Mouse (Mus musculus): ENCODE measurements around the gene Orm2. TPM values are rescaled to one million over a fixed set of nuclear protein-coding genes. Genes with fewer than 3 reads are reported as not detected.

The Orm2 gene
- polyA plus RNA-seq, 1 experiment from 2014 or later, result not detected

- H3K4me3 ChIP-seq (ENCODE audit: low read length), result no peak within 1 kb of the TSS
- no peaks in the 10 kb centered on the region for H3K27me3 ChIP-seq (ENCODE audit: control insufficient read depth, insufficient read depth, low read depth, low read length)
- H3K36me3 ChIP-seq (ENCODE audit: control insufficient read depth, insufficient read depth, low read length), result no peaks in the 10 kb centered on the region
- no peak within 1 kb of the TSS for H3K27ac ChIP-seq (ENCODE audit: low read length)
- H3K4me1 ChIP-seq (replicated peaks; ENCODE audit: control insufficient read depth, insufficient read depth, low read length), result no peaks in the 10 kb centered on the region
- no peak for ATAC-seq (ENCODE audit: low read depth)
- H3K9me3 ChIP-seq (ENCODE audit: control insufficient read depth, low read length), result no peaks in the 10 kb centered on the region
- no peak within 1 kb of the TSS for H3K9ac ChIP-seq (ENCODE audit: low read length)
- WGBS, result 74% methylated on average over 8 of the region's 8 CpGs
- H3K4me2 ChIP-seq (ENCODE audit: low read depth, low read length), result no peak within 1 kb of the TSS
These were observed 18.0 kb upstream of the Orm2 start, which contains the start of gene Orm1 for GRCm38 (mm10) chr4:63344295-63344694. TSS of gene Orm1 (plus strand) at chr4:63344560.

GRCm38 (mm10) chr4:63345261-63345660 lies 17.0 kb upstream of the Orm2 start:
- H3K4me2 ChIP-seq (ENCODE audit: low read depth, low read length), result no peak overlapping the region
- no peak overlapping the region for H3K27ac ChIP-seq (ENCODE audit: low read length)
- H3K4me1 ChIP-seq (replicated peaks; ENCODE audit: control insufficient read depth, insufficient read depth, low read length), result no peaks in the 10 kb centered on the region
- no peaks in the 10 kb centered on the region for H3K27me3 ChIP-seq (ENCODE audit: control insufficient read depth, insufficient read depth, low read depth, low read length)
- no peak overlapping the region for H3K4me3 ChIP-seq (ENCODE audit: low read length)
- no peaks in the 10 kb centered on the region for H3K9me3 ChIP-seq (ENCODE audit: control insufficient read depth, low read length)
- H3K36me3 ChIP-seq (ENCODE audit: control insufficient read depth, insufficient read depth, low read length), result no peaks in the 10 kb centered on the region
- ATAC-seq (ENCODE audit: low read depth), result peak; percentile 31; the same call in 1 of the 2 replicates
- H3K9ac ChIP-seq (ENCODE audit: low read length), result no peak overlapping the region

GRCm38 (mm10) chr4:63346659-63347058 lies 15.6 kb upstream of the Orm2 start:
- Histone ChIP-seq H3K4me1 (replicated peaks; ENCODE audit: control insufficient read depth, insufficient read depth, low read length) (no peaks in the 10 kb centered on the region), H3K4me3 (ENCODE audit: low read length) (no peak overlapping the region), H3K4me2 (ENCODE audit: low read depth, low read length) (no peak overlapping the region), H3K36me3 (ENCODE audit: control insufficient read depth, insufficient read depth, low read length) (no peaks in the 10 kb centered on the region), H3K27ac (ENCODE audit: low read length) (no peak overlapping the region), H3K9me3 (ENCODE audit: control insufficient read depth, low read length) (no peaks in the 10 kb centered on the region), H3K27me3 (ENCODE audit: control insufficient read depth, insufficient read depth, low read depth, low read length) (no peaks in the 10 kb centered on the region), H3K9ac (ENCODE audit: low read length) (no peak overlapping the region)
- no peak for ATAC-seq (ENCODE audit: low read depth)
- WGBS, result 81% methylated on average over 4 of the region's 4 CpGs

- no peaks in the 10 kb centered on the region for H3K36me3 ChIP-seq (ENCODE audit: control insufficient read depth, insufficient read depth, low read length)
- no peak overlapping the region for H3K9ac ChIP-seq (ENCODE audit: low read length)
- no peak overlapping the region for H3K4me2 ChIP-seq (ENCODE audit: low read depth, low read length)
- no peaks in the 10 kb centered on the region for H3K27me3 ChIP-seq (ENCODE audit: control insufficient read depth, insufficient read depth, low read depth, low read length)
- no peaks in the 10 kb centered on the region for H3K9me3 ChIP-seq (ENCODE audit: control insufficient read depth, low read length)
- 62% methylated on average over 6 of the region's 6 CpGs for WGBS
- H3K4me3 ChIP-seq (ENCODE audit: low read length), result no peak overlapping the region
- no peaks in the 10 kb centered on the region for H3K4me1 ChIP-seq (replicated peaks; ENCODE audit: control insufficient read depth, insufficient read depth, low read length)
- ATAC-seq (ENCODE audit: low read depth), result no peak
- no peak overlapping the region for H3K27ac ChIP-seq (ENCODE audit: low read length)
These were observed 13.7 kb upstream of the Orm2 start for GRCm38 (mm10) chr4:63348524-63348923.

GRCm38 (mm10) chr4:63355877-63356665 lies 6.2 kb upstream of the Orm2 start, which contains the start of gene Orm3:
TSS of gene Orm3 (plus strand) at chr4:63356162.
- Histone ChIP-seq H3K4me2 (ENCODE audit: low read depth, low read length) (no peak within 1 kb of the TSS), H3K4me3 (ENCODE audit: low read length) (no peak within 1 kb of the TSS), H3K27ac (ENCODE audit: low read length) (no peak within 1 kb of the TSS), H3K9me3 (ENCODE audit: control insufficient read depth, low read length) (no peaks in the 10 kb centered on the region), H3K4me1 (replicated peaks; ENCODE audit: control insufficient read depth, insufficient read depth, low read length) (no peaks in the 10 kb centered on the region), H3K36me3 (ENCODE audit: control insufficient read depth, insufficient read depth, low read length) (no peaks in the 10 kb centered on the region), H3K27me3 (ENCODE audit: control insufficient read depth, insufficient read depth, low read depth, low read length) (no peaks in the 10 kb centered on the region), H3K9ac (ENCODE audit: low read length) (no peak within 1 kb of the TSS)
- 68% methylated on average over 4 of the region's 4 CpGs for WGBS
- ATAC-seq (ENCODE audit: low read depth), result peak; percentile 32; the same call in 1 of the 2 replicates

GRCm38 (mm10) chr4:63356981-63357570 lies 5.2 kb upstream of the Orm2 start:
- no peak for ATAC-seq (ENCODE audit: low read depth)
- Histone ChIP-seq H3K4me3 (ENCODE audit: low read length) (no peak overlapping the region), H3K4me2 (ENCODE audit: low read depth, low read length) (no peak overlapping the region), H3K4me1 (replicated peaks; ENCODE audit: control insufficient read depth, insufficient read depth, low read length) (no peaks in the 10 kb centered on the region), H3K27me3 (ENCODE audit: control insufficient read depth, insufficient read depth, low read depth, low read length) (no peaks in the 10 kb centered on the region), H3K27ac (ENCODE audit: low read length) (no peak overlapping the region), H3K9ac (ENCODE audit: low read length) (no peak overlapping the region), H3K9me3 (ENCODE audit: control insufficient read depth, low read length) (no peaks in the 10 kb centered on the region), H3K36me3 (ENCODE audit: control insufficient read depth, insufficient read depth, low read length) (no peaks in the 10 kb centered on the region)
- WGBS, result 58% methylated on average over 2 of the region's 2 CpGs

GRCm38 (mm10) chr4:63359861-63360260 lies 2.4 kb upstream of the Orm2 start:
- WGBS, result 78% methylated on average over 6 of the region's 6 CpGs
- Histone ChIP-seq H3K27me3 (ENCODE audit: control insufficient read depth, insufficient read depth, low read depth, low read length) (no peaks in the 10 kb centered on the region), H3K4me1 (replicated peaks; ENCODE audit: control insufficient read depth, insufficient read depth, low read length) (no peaks in the 10 kb centered on the region), H3K9me3 (ENCODE audit: control insufficient read depth, low read length) (no peaks in the 10 kb centered on the region), H3K4me2 (ENCODE audit: low read depth, low read length) (no peak overlapping the region), H3K9ac (ENCODE audit: low read length) (no peak overlapping the region), H3K36me3 (ENCODE audit: control insufficient read depth, insufficient read depth, low read length) (no peaks in the 10 kb centered on the region), H3K4me3 (ENCODE audit: low read length) (no peak overlapping the region), H3K27ac (ENCODE audit: low read length) (no peak overlapping the region)
- no peak for ATAC-seq (ENCODE audit: low read depth)

GRCm38 (mm10) chr4:63368577-63368976 lies 6.3 kb downstream of the Orm2 start:
- Histone ChIP-seq H3K27me3 (ENCODE audit: control insufficient read depth, insufficient read depth, low read depth, low read length) (no peaks in the 10 kb centered on the region), H3K9me3 (ENCODE audit: control insufficient read depth, low read length) (no peaks in the 10 kb centered on the region), H3K4me1 (replicated peaks; ENCODE audit: control insufficient read depth, insufficient read depth, low read length) (no peaks in the 10 kb centered on the region), H3K4me3 (ENCODE audit: low read length) (no peak overlapping the region), H3K9ac (ENCODE audit: low read length) (no peak overlapping the region), H3K4me2 (ENCODE audit: low read depth, low read length) (no peak overlapping the region), H3K27ac (ENCODE audit: low read length) (no peak overlapping the region), H3K36me3 (ENCODE audit: control insufficient read depth, insufficient read depth, low read length) (peaks cover 28% of the 10 kb centered on the region)
- ATAC-seq (ENCODE audit: low read depth), result peak; percentile 58
- WGBS, result 20% methylated on average over 4 of the region's 4 CpGs

- H3K4me1 ChIP-seq (replicated peaks; ENCODE audit: control insufficient read depth, insufficient read depth, low read length), result no peaks in the 10 kb centered on the region
- H3K27me3 ChIP-seq (ENCODE audit: control insufficient read depth, insufficient read depth, low read depth, low read length), result no peaks in the 10 kb centered on the region
- 55% methylated on average over 7 of the region's 7 CpGs for WGBS
- no peaks in the 10 kb centered on the region for H3K9me3 ChIP-seq (ENCODE audit: control insufficient read depth, low read length)
- no peak overlapping the region for H3K9ac ChIP-seq (ENCODE audit: low read length)
- ATAC-seq (ENCODE audit: low read depth), result no peak
- H3K4me3 ChIP-seq (ENCODE audit: low read length), result no peak overlapping the region
- H3K27ac ChIP-seq (ENCODE audit: low read length), result no peak overlapping the region
- H3K36me3 ChIP-seq (ENCODE audit: control insufficient read depth, insufficient read depth, low read length), result peaks cover 40% of the 10 kb centered on the region
- H3K4me2 ChIP-seq (ENCODE audit: low read depth, low read length), result no peak overlapping the region
These were observed 8.6 kb downstream of the Orm2 start for GRCm38 (mm10) chr4:63370897-63371296.

Measured in lung, embryonic 16.5 days (tissue).